Mouse (Mus musculus) heart, adult 2 months (tissue): ENCODE measurements around the gene Arhgap29.

Source experiments
- CTCF ChIP-seq: fragments of 200-600 bp; IDR thresholded peaks from 2 replicates; pipeline ENCODE4 v1.8.1; 2022; ENCODE audit warnings: antibody characterized with exemption, mild to moderate bottlenecking, moderate library complexity
- EP300 ChIP-seq: fragments of 200-500 bp; IDR thresholded peaks from 2 replicates; pipeline ENCODE4 v1.6.1; 2011; ENCODE audit warnings: low read depth, low read length, control low read depth; ENCODE audit not compliant: insufficient read depth
- POLR2A ChIP-seq: fragments of 200-500 bp; IDR thresholded peaks from 2 replicates; pipeline ENCODE4 v1.6.1; 2011; ENCODE audit warnings: mild to moderate bottlenecking, low read depth, low read length, control low read depth; ENCODE audit not compliant: insufficient read depth

DNA sequence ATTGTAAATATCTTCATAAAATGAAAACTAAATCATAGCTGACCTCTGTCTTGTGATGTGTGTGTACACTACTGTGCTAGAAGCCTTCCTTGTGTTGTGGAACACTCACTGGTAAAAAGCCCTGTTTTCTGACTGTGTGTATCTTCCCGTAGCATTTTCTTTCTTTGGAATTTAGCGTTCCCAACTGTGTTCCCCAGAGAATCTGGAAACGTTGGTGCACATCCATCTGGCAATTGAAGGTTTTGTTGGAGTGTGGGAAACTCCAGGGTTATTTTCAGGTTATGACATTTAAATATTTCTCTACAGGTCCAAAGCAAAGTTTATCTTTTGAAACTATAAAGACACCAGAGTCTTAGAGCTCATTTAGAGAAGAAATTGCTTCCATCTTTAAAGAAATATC is 43.2 kb upstream of the Arhgap29 start:
- TF ChIP-seq POLR2A (no peak), CTCF (no peak), EP300 (no peak)
